8 mouse cellular contexts compared by ENCODE assay signal in the genomic region with DNA sequence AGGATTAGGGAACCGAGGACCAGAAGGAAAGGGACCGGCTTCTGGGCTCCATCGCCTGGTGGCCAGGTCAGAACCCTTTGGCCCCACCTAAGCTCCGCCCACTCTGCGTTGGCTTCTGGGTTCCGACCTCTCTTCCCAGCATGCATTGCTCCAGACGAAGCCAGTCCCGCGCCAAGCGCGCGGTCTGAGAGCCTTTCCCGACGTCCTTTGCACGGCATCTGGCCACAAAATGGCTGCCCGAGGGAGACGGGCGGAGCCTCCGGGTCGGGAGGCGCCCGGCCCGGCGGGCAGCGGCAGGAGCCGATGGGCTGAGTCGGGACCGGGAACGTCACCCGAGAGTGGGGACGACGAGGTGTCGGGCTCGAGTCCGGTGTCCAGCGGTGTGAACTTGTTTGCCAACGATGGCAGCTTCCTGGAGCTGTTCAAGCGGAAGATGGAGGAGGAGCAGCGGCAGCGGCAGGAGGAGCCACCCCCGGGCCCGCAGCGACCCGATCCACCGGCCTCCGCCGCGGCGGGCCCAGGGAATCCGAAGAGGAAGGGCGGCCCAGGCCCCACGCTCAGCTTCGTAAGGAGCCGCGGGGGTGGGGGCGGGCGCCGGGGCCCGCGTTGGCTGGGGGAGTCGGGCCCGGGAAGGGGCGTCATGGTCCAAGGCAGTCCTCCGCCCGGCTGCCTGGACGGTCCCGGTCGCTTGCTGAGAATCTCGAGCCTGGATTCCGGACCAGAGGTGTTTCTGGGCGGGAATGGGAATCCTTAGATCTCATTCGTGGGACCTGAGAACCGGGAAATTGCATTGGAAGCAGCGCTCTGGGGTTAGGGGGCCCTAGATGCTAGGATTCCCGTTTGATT. TPM values are rescaled to one million over a fixed set of nuclear protein-coding genes. Genes with fewer than 3 reads are reported as not detected.
A peak's percentile ranks its signal among the peaks of the same experiment; 100 is the strongest.
DNase-seq lines count a peak whose midpoint lies in the region; ATAC-seq and TF ChIP-seq lines count a peak whose summit lies in the region.

A gene (plus strand): TSS at position 154 of the 846 bp plus-strand sequence.

- peak; percentile 54 for ATAC-seq in frontal cortex, adult (ENCODE audit: low TSS enrichment)
- ATAC-seq in lung, postnatal 0 days, result peak; percentile 89

- WGBS in hindbrain, embryonic 10.5 days, result under 1% methylated on average over 75 of the region's 75 CpGs
- 1% methylated on average over 38 of the region's 75 CpGs for WGBS in lung, postnatal 0 days

- peak within 1 kb of the TSS; percentile 88 for H3K4me2 ChIP-seq in lung, postnatal 0 days (replicated peaks; ENCODE audit: low read depth, low read length)

- no peak; the same call in 1 of the 2 replicates for TF ChIP-seq CTCF in lung, postnatal 0 days (IDR thresholded peaks at IDR 0.05)

- no peaks in the 10 kb centered on the region for H3K27me3 ChIP-seq in hindbrain, embryonic 10.5 days (ENCODE audit: insufficient read depth, poor library complexity, severe bottlenecking)
- H3K27me3 ChIP-seq in lung, postnatal 0 days (replicated peaks; ENCODE audit: insufficient read depth, low read length), result no peaks in the 10 kb centered on the region

- H3K4me3 ChIP-seq in hindbrain, embryonic 10.5 days, result peak within 1 kb of the TSS; percentile 99
- H3K4me3 ChIP-seq in lung, postnatal 0 days (ENCODE audit: low read depth, low read length), result peak within 1 kb of the TSS; percentile 88

- H3K4me1 ChIP-seq in hindbrain, embryonic 10.5 days (replicated peaks), result peaks cover 45% of the 10 kb centered on the region
- peaks cover 23% of the 10 kb centered on the region for H3K4me1 ChIP-seq in lung, postnatal 0 days (ENCODE audit: insufficient read depth, low read depth, low read length)

- peak within 1 kb of the TSS; percentile 95 for H3K9ac ChIP-seq in lung, postnatal 0 days (replicated peaks; ENCODE audit: low read depth)

- DNase-seq in MEL-GATA-1-ER (ENCODE audit: extremely low read depth, low read depth), result peak; percentile 89
- peak; percentile 96 for DNase-seq in cerebellum, adult 8-10 months
- DNase-seq in hindbrain, embryonic 10.5 days (ENCODE audit: low spot score), result peak; percentile 97
- peak; percentile 96 for DNase-seq in layer of hippocampus, adult 9-11 months
- peak; percentile 99 for DNase-seq in lung, postnatal 0 days (ENCODE audit: low spot score)
- peak; percentile 93 for DNase-seq in ovary, postnatal 14 days (ENCODE audit: low spot score)
- DNase-seq in thymus, postnatal 14 days, result peak; percentile 94

- peak within 1 kb of the TSS; percentile 99 for H3K27ac ChIP-seq in hindbrain, embryonic 10.5 days
- H3K27ac ChIP-seq in lung, postnatal 0 days (ENCODE audit: low read length), result peak within 1 kb of the TSS; percentile 81

- TF ChIP-seq EP300 in lung, postnatal 0 days (IDR thresholded peaks at IDR 0.05), result no peak

- H3K9me3 ChIP-seq in hindbrain, embryonic 10.5 days, result no peaks in the 10 kb centered on the region
- no peaks in the 10 kb centered on the region for H3K9me3 ChIP-seq in lung, postnatal 0 days (ENCODE audit: low read length)

- H3K36me3 ChIP-seq in hindbrain, embryonic 10.5 days, result peaks cover 54% of the 10 kb centered on the region
- H3K36me3 ChIP-seq in lung, postnatal 0 days (ENCODE audit: insufficient read depth, low read length), result peaks cover 15% of the 10 kb centered on the region

RNA-seq across cellular contexts. Expression of the gene that starts here (rescaled TPM):
- polyA plus RNA-seq in hindbrain, embryonic 10.5 days (2016; fragmentation: Nextera tagmentation; extraction: Ambion mirVana), result 149 and 164 TPM in 2 replicates
- polyA plus RNA-seq in lung, postnatal 0 days (2015; fragmentation: Nextera tagmentation; extraction: Ambion mirVana), result 116 and 126 TPM in 2 replicates

Comparison
In these comparisons a context has a peak if more than half of its experiments do, and no peak if none do; other contexts are left out.
1. Peak in every context shown above with its lines: DNase-seq, ATAC-seq, H3K4me3 ChIP-seq and H3K27ac ChIP-seq.